Mouse (Mus musculus) layer of hippocampus, adult 18-20 months (tissue): Measurements from ENCODE around the gene Rtn3. TPM values are rescaled to one million over a fixed set of nuclear protein-coding genes. Genes with fewer than 3 reads are reported as not detected.
A peak's percentile ranks its signal among the peaks of the same experiment; 100 is the strongest.
"Not testable (repeated sequence)": the region's sequence is repeated elsewhere in the genome, so short reads cannot be mapped to it uniquely, and the experiment has no call there.

Source experiments
- DNase-seq, 2 experiments: peaks; one replicate each; pipeline ENCODE4 v3.0.0; 2022; ENCODE audit warnings: low spot score in 2 of 2
- total RNA-seq, 2 experiments: library from RNA; stranded (reverse); gene quantifications; 2 replicates each; pipeline ENCODE4 v1.2.3; 2021

Rtn3 gene
- total RNA-seq, 2 experiments from 2014 or later: 755 to 762 TPM

GRCm38 (mm10) chr19:7423656-7424030 lies 59.4 kb downstream of the Rtn3 start:
- no peak for DNase-seq

- peak; percentile 65 to 83 for DNase-seq
Measured at GRCm38 (mm10) chr19:7423028-7423655, 59.9 kb downstream of the Rtn3 start.

- DNase-seq: no peak
Measured at GRCm38 (mm10) chr19:7422656-7423027, 60.4 kb downstream of the Rtn3 start.

GRCm38 (mm10) chr19:7421602-7422591 lies 61.2 kb downstream of the Rtn3 start:
- peak; percentile 51 to 63 for DNase-seq

- no peak for DNase-seq
Measured at GRCm38 (mm10) chr19:7420841-7421601, 62.1 kb downstream of the Rtn3 start.

- DNase-seq: no peak
Measured at GRCm38 (mm10) chr19:7420108-7420507, 63.0 kb downstream of the Rtn3 start.

GRCm38 (mm10) chr19:7419134-7419533 lies 63.9 kb downstream of the Rtn3 start:
- no peak for DNase-seq

- DNase-seq: peak; percentile 57 to 84
Measured at GRCm38 (mm10) chr19:7417911-7418849, 64.9 kb downstream of the Rtn3 start.

GRCm38 (mm10) chr19:7416834-7417735 lies 66.0 kb downstream of the Rtn3 start, which contains the start of gene 2700081O15Rik:
TSS of gene 2700081O15Rik (plus strand) at chr19:7417625.
- peak; percentile 48 to 72 for DNase-seq

- no peak for DNase-seq
Measured at GRCm38 (mm10) chr19:7415916-7416833, 66.9 kb downstream of the Rtn3 start.

- no peak for DNase-seq
Measured at GRCm38 (mm10) chr19:7412361-7412760, 70.7 kb downstream of the Rtn3 start.

- no peak for DNase-seq
Measured at GRCm38 (mm10) chr19:7404623-7405229, 78.4 kb downstream of the Rtn3 start.

GRCm38 (mm10) chr19:7400635-7401034 lies 82.4 kb downstream of the Rtn3 start:
- no peak for DNase-seq

GRCm38 (mm10) chr19:7398898-7399297 lies 84.2 kb downstream of the Rtn3 start:
- not testable (repeated sequence) for DNase-seq

GRCm38 (mm10) chr19:7396867-7397826 lies 85.9 kb downstream of the Rtn3 start:
- not testable (repeated sequence) for DNase-seq

GRCm38 (mm10) chr19:7388488-7388887 lies 94.6 kb downstream of the Rtn3 start:
- DNase-seq: no peak

GRCm38 (mm10) chr19:7386042-7386441 lies 97.0 kb downstream of the Rtn3 start:
- DNase-seq: no peak
